Mouse (Mus musculus) thymus, postnatal 0 days (tissue): ENCODE data around the gene Aars2. TPM values are rescaled to one million over a fixed set of nuclear protein-coding genes. Genes with fewer than 3 reads are reported as not detected.

Source experiments
- DNase-seq: peaks from one replicate; pipeline ENCODE4 v3.0.0-alpha.2; 2015; ENCODE audit warnings: low spot score
- polyA plus RNA-seq: library from polyadenylated mRNA; unstranded; fragments of >200 nt; fragmentation: Nextera tagmentation; extraction: Ambion mirVana; gene quantifications from 2 replicates; pipeline ENCODE4 v1.2.1, GENCODE M21; 2015

Gene Aars2
- polyA plus RNA-seq, 1 experiment from 2014 or later: 27.7 TPM

- DNase-seq: no peak
Observed at GRCm38 (mm10) chr17:45499516-45499915, 7.1 kb upstream of the Aars2 start.

GRCm38 (mm10) chr17:45500981-45501380 is 5.7 kb upstream of the Aars2 start:
- no peak for DNase-seq

- peak; percentile 53 for DNase-seq
Observed at GRCm38 (mm10) chr17:45502324-45502723, 4.3 kb upstream of the Aars2 start.

GRCm38 (mm10) chr17:45503301-45503973 is 3.2 kb upstream of the Aars2 start:
- no peak for DNase-seq

GRCm38 (mm10) chr17:45505941-45506465 is 638 bp upstream of the Aars2 start:
- DNase-seq: no peak

- no peak for DNase-seq
Observed at GRCm38 (mm10) chr17:45510871-45511270, 4.2 kb downstream of the Aars2 start.

GRCm38 (mm10) chr17:45511757-45512156 is 5.1 kb downstream of the Aars2 start:
- DNase-seq: no peak

- no peak for DNase-seq
Observed at GRCm38 (mm10) chr17:45515204-45515726, 8.6 kb downstream of the Aars2 start.

GRCm38 (mm10) chr17:45515806-45516205 is 9.2 kb downstream of the Aars2 start:
- DNase-seq: no peak

- DNase-seq: peak; percentile 72
Observed at GRCm38 (mm10) chr17:45516488-45516887, 9.8 kb downstream of the Aars2 start.

- no peak for DNase-seq
Observed at GRCm38 (mm10) chr17:45517135-45517534, 10.5 kb downstream of the Aars2 start.

GRCm38 (mm10) chr17:45517549-45518215 is 11.0 kb downstream of the Aars2 start:
- DNase-seq: no peak

- no peak for DNase-seq
Observed at GRCm38 (mm10) chr17:45518766-45519475, 12.3 kb downstream of the Aars2 start.

GRCm38 (mm10) chr17:45520136-45520535 is 13.5 kb downstream of the Aars2 start:
- no peak for DNase-seq

- DNase-seq: peak; percentile 69
Observed at GRCm38 (mm10) chr17:45523263-45523662, 16.6 kb downstream of the Aars2 start, which contains the start of gene Tcte1. TSS of gene Tcte1 (plus strand) at chr17:45523434.

GRCm38 (mm10) chr17:45524961-45525360 is 18.3 kb downstream of the Aars2 start:
- DNase-seq: no peak

- no peak for DNase-seq
Observed at GRCm38 (mm10) chr17:45526571-45526970, 19.9 kb downstream of the Aars2 start.

GRCm38 (mm10) chr17:45530346-45530782 is 23.7 kb downstream of the Aars2 start:
- no peak for DNase-seq

- no peak for DNase-seq
Observed at GRCm38 (mm10) chr17:45532896-45533295, 26.3 kb downstream of the Aars2 start.

- DNase-seq: peak; percentile 37
Observed at GRCm38 (mm10) chr17:45536264-45536663, 29.6 kb downstream of the Aars2 start.

- no peak for DNase-seq
Observed at GRCm38 (mm10) chr17:45538394-45538793, 31.8 kb downstream of the Aars2 start.

- no peak for DNase-seq
Observed at GRCm38 (mm10) chr17:45539664-45540063, 33.0 kb downstream of the Aars2 start.
